Mouse (Mus musculus): ENCODE data around the gene Dnajc11.

Dnajc11 gene

GRCm38 (mm10) chr4:151933505-151934214 lies at the start of gene Dnajc11:
Dnajc11 (plus strand) TSS chr4:151933691.
- peak; percentile 92 to 100 for DNase-seq (ENCODE audit: low spot score in 2 of 2)

- no peak for DNase-seq (ENCODE audit: low spot score in 2 of 2)
Observed at GRCm38 (mm10) chr4:151893241-151893640, 40.2 kb upstream of the Dnajc11 start.

- no peak for DNase-seq (ENCODE audit: low spot score in 2 of 2)
Observed at GRCm38 (mm10) chr4:151894926-151895325, 38.6 kb upstream of the Dnajc11 start.

- no peak for DNase-seq (ENCODE audit: low spot score in 2 of 2)
Observed at GRCm38 (mm10) chr4:151895624-151896023, 37.9 kb upstream of the Dnajc11 start.

GRCm38 (mm10) chr4:151897069-151897617 lies 36.3 kb upstream of the Dnajc11 start:
- no peak for DNase-seq (ENCODE audit: low spot score in 2 of 2)

- DNase-seq (ENCODE audit: low spot score in 2 of 2) = no peak
Observed at GRCm38 (mm10) chr4:151898600-151899245, 34.8 kb upstream of the Dnajc11 start.

- no peak for DNase-seq (ENCODE audit: low spot score in 2 of 2)
Observed at GRCm38 (mm10) chr4:151899707-151900384, 33.6 kb upstream of the Dnajc11 start.

GRCm38 (mm10) chr4:151900735-151901134 lies 32.8 kb upstream of the Dnajc11 start:
- no peak for DNase-seq (ENCODE audit: low spot score in 2 of 2)

GRCm38 (mm10) chr4:151901422-151901821 lies 32.1 kb upstream of the Dnajc11 start:
- no peak for DNase-seq (ENCODE audit: low spot score in 2 of 2)

GRCm38 (mm10) chr4:151902046-151902688 lies 31.3 kb upstream of the Dnajc11 start:
- DNase-seq (ENCODE audit: low spot score in 2 of 2) = no peak

GRCm38 (mm10) chr4:151902689-151903241 lies 30.7 kb upstream of the Dnajc11 start:
- DNase-seq (ENCODE audit: low spot score in 2 of 2) = no peak

- DNase-seq (ENCODE audit: low spot score in 2 of 2) = no peak
Observed at GRCm38 (mm10) chr4:151904098-151904497, 29.4 kb upstream of the Dnajc11 start.

GRCm38 (mm10) chr4:151905621-151906020 lies 27.9 kb upstream of the Dnajc11 start:
- no peak for DNase-seq (ENCODE audit: low spot score in 2 of 2)

- no peak for DNase-seq (ENCODE audit: low spot score in 2 of 2)
Observed at GRCm38 (mm10) chr4:151907577-151908343, 25.7 kb upstream of the Dnajc11 start.

- DNase-seq (ENCODE audit: low spot score in 2 of 2) = no peak
Observed at GRCm38 (mm10) chr4:151908809-151909208, 24.7 kb upstream of the Dnajc11 start.

- DNase-seq (ENCODE audit: low spot score in 2 of 2) = no peak
Observed at GRCm38 (mm10) chr4:151916271-151916670, 17.2 kb upstream of the Dnajc11 start.

- DNase-seq (ENCODE audit: low spot score in 2 of 2) = no peak
Observed at GRCm38 (mm10) chr4:151919135-151919840, 14.2 kb upstream of the Dnajc11 start.

- DNase-seq (ENCODE audit: low spot score in 2 of 2) = peak; percentile 31 to 73
Observed at GRCm38 (mm10) chr4:151919900-151920643, 13.4 kb upstream of the Dnajc11 start.

GRCm38 (mm10) chr4:151922124-151922523 lies 11.4 kb upstream of the Dnajc11 start:
- DNase-seq (ENCODE audit: low spot score in 2 of 2) = no peak

Measured in spleen, postnatal 4 days (tissue).